Mouse (Mus musculus): ENCODE data around the gene Eya3. TPM values are rescaled to one million over a fixed set of nuclear protein-coding genes. Genes with fewer than 3 reads are reported as not detected.

The Eya3 gene
- polyA plus RNA-seq, 2 experiments, result 11.5 to 13.5 TPM

DNA sequence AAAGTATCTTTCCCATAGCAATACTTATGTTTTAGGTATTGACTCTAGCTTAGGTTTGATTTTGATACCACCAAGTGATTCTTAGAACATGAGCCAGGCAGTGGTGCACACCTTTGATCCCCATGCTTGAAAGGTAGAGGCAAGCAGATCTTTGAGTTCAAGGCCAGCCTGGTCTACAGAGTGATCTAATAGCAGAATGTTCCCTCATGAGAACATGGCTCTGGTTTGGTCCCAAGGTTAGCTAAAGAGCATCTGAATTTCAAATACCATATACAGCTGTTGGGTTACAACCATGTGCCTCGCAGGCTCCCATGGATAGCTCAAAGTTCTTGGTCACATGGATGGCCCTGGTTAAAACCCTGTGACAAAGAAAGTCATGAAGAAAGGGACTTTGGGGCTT is 79.5 kb downstream of the Eya3 start:
- no peaks in the 10 kb centered on the region for H3K27me3 ChIP-seq (ENCODE audit: control insufficient read depth, insufficient read depth, low read length)
- no peak overlapping the region for H3K4me2 ChIP-seq (ENCODE audit: low read depth)
- H3K27ac ChIP-seq, result no peak overlapping the region
- TF ChIP-seq CTCF (IDR thresholded peaks at IDR 0.05; ENCODE audit: low read depth), result no peak
- no peak for TF ChIP-seq EP300 (IDR thresholded peaks at IDR 0.05; ENCODE audit: low read depth)
- no peaks in the 10 kb centered on the region for H3K9me3 ChIP-seq (ENCODE audit: control insufficient read depth, low read length)
- no peak for DNase-seq (ENCODE audit: low read depth in 3 of 3, low spot score in 3 of 3)
- H3K4me1 ChIP-seq (replicated peaks; ENCODE audit: control insufficient read depth in 2 of 2, insufficient read depth in 2 of 2, low read length in 1 of 2), result no peaks in the 10 kb centered on the region
- no peak for ATAC-seq (ENCODE audit: insufficient read depth)
- H3K9ac ChIP-seq (replicated peaks), result no peak overlapping the region
- WGBS (ENCODE audit: insufficient replicate concordance), result 75% methylated on average over 1 of the region's 1 CpGs
- H3K4me3 ChIP-seq (ENCODE audit: insufficient read depth in 1 of 2, low read depth in 2 of 2, low read length in 2 of 2), result no peak overlapping the region
- H3K36me3 ChIP-seq (replicated peaks; ENCODE audit: control insufficient read depth, insufficient read depth, low read depth), result peaks cover 15% of the 10 kb centered on the region

DNA sequence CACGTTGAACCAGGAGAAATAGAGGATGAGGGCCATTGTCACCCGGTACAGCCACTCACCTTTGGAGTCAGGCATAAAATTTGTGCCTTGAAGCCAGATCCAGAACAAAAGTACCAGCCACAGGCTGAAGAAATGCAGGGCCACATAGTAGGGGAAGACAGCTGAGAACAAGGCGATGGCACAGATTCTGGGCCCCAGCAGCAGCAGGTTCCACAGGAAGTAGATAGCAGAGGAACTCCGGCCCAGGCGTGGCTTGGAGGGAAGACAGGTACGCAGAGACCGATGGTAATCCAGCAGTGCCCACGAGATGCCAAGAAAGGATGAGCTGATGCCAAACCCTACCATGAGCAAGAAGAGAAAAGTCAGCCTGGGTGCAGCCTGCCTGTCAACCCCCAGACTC is 89.4 kb downstream of the Eya3 start:
- WGBS (ENCODE audit: insufficient replicate concordance), result 39% methylated on average over 8 of the region's 8 CpGs
- Histone ChIP-seq H3K27me3 (ENCODE audit: control insufficient read depth, insufficient read depth, low read length) (no peaks in the 10 kb centered on the region), H3K9ac (replicated peaks) (no peak overlapping the region), H3K27ac (no peak overlapping the region), H3K4me2 (ENCODE audit: low read depth) (no peak overlapping the region), H3K36me3 (replicated peaks; ENCODE audit: control insufficient read depth, insufficient read depth, low read depth) (no peaks in the 10 kb centered on the region), H3K4me1 (replicated peaks; ENCODE audit: control insufficient read depth in 2 of 2, insufficient read depth in 2 of 2, low read length in 1 of 2) (peaks cover 5% of the 10 kb centered on the region in 2 experiments; a peak in 2 of 4 replicates), H3K4me3 (ENCODE audit: insufficient read depth in 1 of 2, low read depth in 2 of 2, low read length in 2 of 2) (no peak overlapping the region), H3K9me3 (ENCODE audit: control insufficient read depth, low read length) (no peaks in the 10 kb centered on the region)
- ATAC-seq (ENCODE audit: insufficient read depth), result no peak
- DNase-seq (ENCODE audit: low read depth in 3 of 3, low spot score in 3 of 3), result no peak
- TF ChIP-seq CTCF (IDR thresholded peaks at IDR 0.05; ENCODE audit: low read depth), result no peak
- TF ChIP-seq EP300 (IDR thresholded peaks at IDR 0.05; ENCODE audit: low read depth), result no peak

GRCm38 (mm10) chr4:132731616-132732015 is 92.8 kb downstream of the Eya3 start:
- Histone ChIP-seq H3K27ac (no peak overlapping the region), H3K4me3 (ENCODE audit: insufficient read depth in 1 of 2, low read depth in 2 of 2, low read length in 2 of 2) (peak overlapping the region; percentile 64 to 66), H3K27me3 (ENCODE audit: control insufficient read depth, insufficient read depth, low read length) (no peaks in the 10 kb centered on the region), H3K9ac (replicated peaks) (no peak overlapping the region), H3K36me3 (replicated peaks; ENCODE audit: control insufficient read depth, insufficient read depth, low read depth) (no peaks in the 10 kb centered on the region), H3K4me2 (ENCODE audit: low read depth) (peak overlapping the region; percentile 89), H3K4me1 (replicated peaks; ENCODE audit: control insufficient read depth in 2 of 2, insufficient read depth in 2 of 2, low read length in 1 of 2) (peaks cover 5 to 8% of the 10 kb centered on the region in 2 experiments; a peak in 3 of 4 replicates), H3K9me3 (ENCODE audit: control insufficient read depth, low read length) (no peaks in the 10 kb centered on the region)
- TF ChIP-seq CTCF (IDR thresholded peaks at IDR 0.05; ENCODE audit: low read depth), result no peak
- no peak for DNase-seq (ENCODE audit: low read depth in 3 of 3, low spot score in 3 of 3)
- ATAC-seq (ENCODE audit: insufficient read depth), result no peak
- WGBS (ENCODE audit: insufficient replicate concordance), result 33% methylated on average over 12 of the region's 12 CpGs

GRCm38 (mm10) chr4:132732148-132732684 is 93.4 kb downstream of the Eya3 start, which contains the start of gene Xkr8:
TSS of gene Xkr8 (minus strand) at chr4:132732546.
- no peaks in the 10 kb centered on the region for H3K36me3 ChIP-seq (replicated peaks; ENCODE audit: control insufficient read depth, insufficient read depth, low read depth)
- no peak within 1 kb of the TSS for H3K27ac ChIP-seq
- WGBS (ENCODE audit: insufficient replicate concordance), result 2% methylated on average over 32 of the region's 34 CpGs
- ATAC-seq (ENCODE audit: insufficient read depth), result peak; percentile 91
- H3K27me3 ChIP-seq (ENCODE audit: control insufficient read depth, insufficient read depth, low read length), result no peaks in the 10 kb centered on the region
- peak within 1 kb of the TSS; percentile 64 to 66 for H3K4me3 ChIP-seq (ENCODE audit: insufficient read depth in 1 of 2, low read depth in 2 of 2, low read length in 2 of 2)
- TF ChIP-seq CTCF (IDR thresholded peaks at IDR 0.05; ENCODE audit: low read depth) (peak; percentile 36), EP300 (IDR thresholded peaks at IDR 0.05; ENCODE audit: low read depth) (no peak)
- H3K9ac ChIP-seq (replicated peaks), result peak within 1 kb of the TSS; percentile 35; the same call in 1 of the 2 replicates
- no peaks in the 10 kb centered on the region for H3K9me3 ChIP-seq (ENCODE audit: control insufficient read depth, low read length)
- peaks cover 5 to 8% of the 10 kb centered on the region in 2 experiments; a peak in 3 of 4 replicates for H3K4me1 ChIP-seq (replicated peaks; ENCODE audit: control insufficient read depth in 2 of 2, insufficient read depth in 2 of 2, low read length in 1 of 2)
- peak; percentile 70 to 72 (median 72) for DNase-seq (ENCODE audit: low read depth in 3 of 3, low spot score in 3 of 3)
- peak within 1 kb of the TSS; percentile 89 for H3K4me2 ChIP-seq (ENCODE audit: low read depth)

DNA sequence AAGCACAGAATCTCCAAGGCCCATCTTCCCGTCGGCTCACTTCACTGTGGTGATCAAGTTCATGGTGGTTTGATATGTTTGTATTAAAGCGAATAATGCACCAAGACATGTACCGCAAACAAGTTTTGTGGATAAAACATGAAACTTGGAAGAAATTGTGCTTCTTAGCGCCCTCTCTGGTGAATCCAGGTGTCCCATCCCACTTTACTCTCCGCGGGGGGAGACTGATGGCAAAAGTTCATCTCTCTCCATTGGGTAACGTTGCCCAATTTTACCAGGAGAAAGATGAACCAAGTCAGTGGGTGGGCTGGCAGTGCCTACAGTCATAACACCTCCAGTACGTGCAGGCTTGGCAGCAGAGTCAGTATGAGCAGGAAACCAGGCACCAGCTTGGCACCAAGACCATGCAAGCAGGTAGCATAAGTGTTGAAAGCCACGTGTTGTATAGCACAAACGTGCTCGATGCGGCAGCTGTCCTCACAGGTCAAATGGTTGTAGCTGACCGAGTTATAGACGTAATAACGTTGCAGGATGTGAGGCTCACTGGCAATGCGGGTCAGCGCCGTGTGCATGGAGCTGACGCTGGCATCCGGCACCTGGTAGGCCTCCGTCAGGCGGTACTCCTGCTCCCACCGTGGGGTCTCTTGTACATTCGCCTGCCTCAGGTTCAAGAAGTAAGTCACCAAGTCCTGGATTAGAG is 94.4 kb downstream of the Eya3 start:
- WGBS (ENCODE audit: insufficient replicate concordance), result 84% methylated on average over 25 of the region's 25 CpGs
- DNase-seq (ENCODE audit: low read depth in 3 of 3, low spot score in 3 of 3), result no peak
- H3K27ac ChIP-seq, result no peak overlapping the region
- no peaks in the 10 kb centered on the region for H3K36me3 ChIP-seq (replicated peaks; ENCODE audit: control insufficient read depth, insufficient read depth, low read depth)
- ATAC-seq (ENCODE audit: insufficient read depth), result no peak
- peaks cover 5 to 8% of the 10 kb centered on the region in 2 experiments; a peak in 3 of 4 replicates for H3K4me1 ChIP-seq (replicated peaks; ENCODE audit: control insufficient read depth in 2 of 2, insufficient read depth in 2 of 2, low read length in 1 of 2)
- H3K9ac ChIP-seq (replicated peaks), result no peak overlapping the region
- H3K27me3 ChIP-seq (ENCODE audit: control insufficient read depth, insufficient read depth, low read length), result no peaks in the 10 kb centered on the region
- no peak overlapping the region for H3K4me3 ChIP-seq (ENCODE audit: insufficient read depth in 1 of 2, low read depth in 2 of 2, low read length in 2 of 2)
- H3K9me3 ChIP-seq (ENCODE audit: control insufficient read depth, low read length), result no peaks in the 10 kb centered on the region
- no peak overlapping the region for H3K4me2 ChIP-seq (ENCODE audit: low read depth)
- TF ChIP-seq EP300 (IDR thresholded peaks at IDR 0.05; ENCODE audit: low read depth) (no peak), CTCF (IDR thresholded peaks at IDR 0.05; ENCODE audit: low read depth) (peak; percentile 25; the same call in 1 of the 2 replicates)

Data from liver, embryonic 14.5 days (tissue).